Mouse (Mus musculus): ENCODE results near the gene Myh13.
A peak's percentile ranks its signal among the peaks of the same experiment; 100 is the strongest.

Myh13 gene

DNA sequence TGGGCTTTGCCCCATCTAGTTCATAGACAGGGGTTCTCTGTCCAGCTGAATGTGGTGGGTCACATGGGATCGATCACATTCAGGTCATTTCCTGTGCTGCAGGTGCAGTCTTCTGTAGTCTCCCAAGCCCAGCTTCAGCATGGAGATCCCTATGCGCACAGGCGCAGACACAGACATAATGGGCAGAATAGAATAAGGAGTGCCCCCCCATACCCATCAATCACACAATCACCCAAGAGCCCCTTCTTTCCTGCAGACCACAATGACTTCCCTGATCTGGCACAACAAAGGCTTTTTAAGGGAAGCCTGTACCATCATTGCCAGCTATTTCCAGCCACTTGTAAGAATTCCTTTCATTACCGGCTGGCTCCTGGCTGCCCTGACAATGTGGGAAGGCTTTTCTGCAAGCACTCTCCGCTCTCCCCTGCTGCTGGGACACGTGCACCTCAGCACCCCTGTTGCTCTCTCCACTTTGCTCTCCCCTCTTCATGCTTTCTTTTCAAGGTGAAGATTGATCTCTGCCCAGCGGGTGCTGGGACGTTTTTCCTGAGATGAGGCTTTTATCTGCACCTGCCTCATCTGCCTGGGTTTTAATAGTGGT, 65.5 kb downstream of the Myh13 start:
- DNase-seq (ENCODE audit: extremely low spot score, low spot score): peak; percentile 17

DNA sequence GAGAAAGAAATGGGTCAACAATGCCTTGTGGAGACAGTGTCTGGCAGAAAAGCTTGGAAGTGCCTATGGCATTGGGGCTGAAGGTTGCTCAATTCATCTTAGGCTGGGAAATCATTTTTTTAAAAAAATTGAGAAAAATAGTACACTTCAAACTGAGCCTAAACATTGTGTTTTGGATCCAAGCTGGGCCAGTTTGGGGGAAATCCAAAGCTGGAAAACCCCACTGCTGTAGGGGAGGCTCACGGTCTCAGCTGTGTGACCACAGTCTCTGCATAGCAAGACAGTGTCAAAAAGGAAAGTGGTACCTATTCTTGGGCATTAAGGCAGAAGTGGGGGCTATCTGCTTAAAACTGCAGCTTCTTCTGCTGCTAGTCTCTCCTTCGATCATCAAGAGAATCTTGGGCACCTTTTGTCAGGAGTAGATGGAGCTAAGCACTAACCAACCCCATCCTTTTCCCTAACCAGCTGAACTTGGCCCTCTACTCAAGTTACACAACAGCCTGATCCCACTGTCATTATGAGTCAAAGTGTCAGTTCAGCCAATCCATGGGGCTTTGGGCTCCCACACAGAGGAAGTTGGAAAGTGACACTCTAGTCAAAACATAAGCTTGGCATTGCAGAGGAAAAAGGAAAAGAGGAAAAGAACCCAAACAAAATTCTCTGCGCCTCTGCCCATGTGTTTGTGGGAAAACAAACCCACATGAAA, 69.4 kb downstream of the Myh13 start:
- DNase-seq (ENCODE audit: extremely low spot score, low spot score): no peak

DNA sequence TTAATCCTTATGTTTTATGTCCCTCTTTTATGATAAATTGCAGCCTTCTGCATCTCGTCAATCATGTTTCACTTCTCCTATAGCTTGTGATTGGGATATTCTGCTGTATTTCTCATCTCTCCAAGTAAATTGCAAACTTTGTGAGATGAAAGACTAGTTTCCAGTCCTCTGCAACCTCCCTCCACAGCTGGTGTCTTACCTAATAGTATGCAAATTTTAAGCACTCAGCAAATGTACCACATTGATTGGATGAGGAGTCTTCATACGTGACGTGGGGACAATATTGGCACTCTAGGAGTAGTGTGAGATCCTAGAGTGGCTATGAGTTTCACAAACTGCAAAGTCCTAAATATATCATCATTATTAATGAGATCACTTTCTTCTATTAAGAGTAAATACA, 70.9 kb downstream of the Myh13 start:
- no peak for DNase-seq (ENCODE audit: extremely low spot score, low spot score)

DNA sequence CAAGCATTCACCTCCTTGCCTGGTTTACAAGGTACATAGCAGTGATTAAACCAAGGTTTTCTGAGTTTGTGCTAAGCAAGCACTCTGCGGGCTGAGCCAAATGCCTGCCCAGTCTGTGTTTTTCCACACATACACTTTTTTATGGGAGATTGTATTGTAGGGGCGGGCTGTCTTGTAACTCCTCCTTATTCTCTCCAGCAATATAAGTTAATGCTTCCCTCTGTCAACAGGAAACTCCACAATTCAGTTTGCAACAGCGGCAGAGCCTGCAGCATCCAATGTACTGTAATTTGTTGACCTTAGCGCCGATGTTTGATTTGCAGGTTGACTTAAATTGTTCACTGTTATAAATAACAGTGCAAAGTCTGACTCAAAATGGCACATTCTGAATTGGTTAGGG, 79.5 kb downstream of the Myh13 start:
- DNase-seq (ENCODE audit: extremely low spot score, low spot score): no peak

DNA sequence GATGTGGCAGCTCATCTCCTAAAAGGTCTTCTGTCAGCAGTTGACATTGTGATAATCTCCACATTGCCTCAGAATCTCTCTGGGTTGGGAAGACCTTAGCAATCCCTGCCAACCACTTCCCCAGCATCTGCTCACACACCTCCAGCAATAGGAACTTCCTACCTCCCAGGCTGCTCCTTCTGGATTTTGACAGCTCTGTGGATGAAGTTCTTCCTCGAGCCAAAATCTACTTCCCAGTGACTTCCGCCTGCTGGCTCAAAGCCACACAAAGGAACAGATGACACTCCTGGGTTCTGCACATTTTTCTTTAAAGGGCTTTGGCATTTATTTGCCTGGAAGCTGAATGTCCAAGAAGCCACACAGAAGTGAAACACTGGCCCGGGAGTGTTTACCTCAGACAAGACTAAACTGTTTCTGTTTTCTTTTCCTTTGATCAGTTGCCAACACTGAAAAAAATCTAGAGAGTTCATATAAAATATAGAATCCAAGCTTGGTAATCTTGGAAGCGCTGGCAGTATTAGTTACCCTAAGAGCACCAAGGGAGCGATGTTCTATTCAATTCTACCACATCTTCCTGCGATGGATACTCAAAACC, 93.0 kb downstream of the Myh13 start:
- no peak for DNase-seq (ENCODE audit: extremely low spot score, low spot score)
